Mouse (Mus musculus): ENCODE measurements at regions not wholly inside any gene's neighbourhood (a gene's known extent, or its start where the extent isn't known, plus 50 kb on each side); places are given as distances from the start of the nearest gene placed in this dataset.

GRCm38 (mm10) chr10:120538561-120538960, 62.3 kb upstream of the Hmga2 start:
- TF ChIP-seq POLR2A (IDR thresholded peaks at IDR 0.05; ENCODE audit: borderline replicate concordance, extremely low read depth, low read depth, low read length): no peak
- no peak for TF ChIP-seq CTCF (IDR thresholded peaks at IDR 0.05; ENCODE audit: insufficient read depth, low read length)

Measured in lung, adult 2 months (tissue).